Comparison of ENCODE assay signal across 8 mouse cellular contexts in the genomic region with DNA sequence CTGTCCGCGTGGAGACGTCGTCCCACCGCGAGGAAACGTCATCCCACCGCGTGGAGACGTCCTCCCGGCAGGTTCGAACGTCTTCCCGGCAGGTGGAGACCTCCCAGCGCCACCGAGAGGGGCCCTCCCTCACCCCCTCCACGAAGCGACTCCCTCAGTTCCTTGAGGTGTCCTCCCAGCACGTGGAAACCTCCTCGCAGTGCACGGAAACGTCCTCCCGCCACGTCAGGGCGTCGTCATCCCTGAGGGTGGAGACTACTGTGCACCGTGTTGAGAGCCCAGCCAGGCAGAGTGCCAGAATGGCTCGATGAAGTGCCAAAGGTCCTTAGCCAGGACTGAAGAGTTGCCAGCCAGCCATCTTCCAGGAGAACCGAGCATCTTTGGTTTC. TPM values are rescaled to one million over a fixed set of nuclear protein-coding genes. Genes with fewer than 3 reads are reported as not detected.
A peak's percentile ranks its signal among the peaks of the same experiment; 100 is the strongest.
DNase-seq lines count a peak whose midpoint lies in the region; ATAC-seq and TF ChIP-seq lines count a peak whose summit lies in the region.

A gene (minus strand): TSS at position 183 of the 388 bp plus-strand sequence.

- H3K4me3 ChIP-seq in heart, embryonic 13.5 days, result peak within 1 kb of the TSS; percentile 88
- H3K4me3 ChIP-seq in kidney, postnatal 0 days (replicated peaks; ENCODE audit: low read depth, low read length), result peak within 1 kb of the TSS; percentile 57
- H3K4me3 ChIP-seq in liver, embryonic 12.5 days, result peak within 1 kb of the TSS; percentile 91
- peak within 1 kb of the TSS; percentile 77 for H3K4me3 ChIP-seq in myocyte
- H3K4me3 ChIP-seq in stomach, embryonic 14.5 days (ENCODE audit: low read depth, low read length), result peak within 1 kb of the TSS; percentile 89

- H3K9me3 ChIP-seq in heart, embryonic 13.5 days, result no peaks in the 10 kb centered on the region
- H3K9me3 ChIP-seq in kidney, postnatal 0 days (replicated peaks; ENCODE audit: low read length), result no peaks in the 10 kb centered on the region
- no peaks in the 10 kb centered on the region for H3K9me3 ChIP-seq in liver, embryonic 12.5 days (replicated peaks)
- H3K9me3 ChIP-seq in stomach, embryonic 14.5 days (ENCODE audit: control insufficient read depth, low read depth, low read length), result no peaks in the 10 kb centered on the region

- DNase-seq in B cell, adult 2 months, result peak; percentile 83 to 88
- peak; percentile 35 to 44 for DNase-seq in adrenal gland, postnatal 4 days (ENCODE audit: low spot score in 2 of 2)
- peak; percentile 55 for DNase-seq in kidney, postnatal 0 days (ENCODE audit: low spot score)

- H3K27me3 ChIP-seq in heart, embryonic 13.5 days (replicated peaks), result no peaks in the 10 kb centered on the region
- H3K27me3 ChIP-seq in kidney, postnatal 0 days (ENCODE audit: insufficient read depth, low read length), result no peaks in the 10 kb centered on the region
- no peaks in the 10 kb centered on the region for H3K27me3 ChIP-seq in liver, embryonic 12.5 days (replicated peaks)
- no peaks in the 10 kb centered on the region for H3K27me3 ChIP-seq in myocyte (ENCODE audit: control insufficient read depth, insufficient read depth, insufficient read length)
- H3K27me3 ChIP-seq in stomach, embryonic 14.5 days (ENCODE audit: control insufficient read depth, insufficient read depth, low read length), result no peaks in the 10 kb centered on the region

- H3ac ChIP-seq in myocyte (ENCODE audit: control insufficient read depth, insufficient read length), result peak within 1 kb of the TSS; percentile 17

- H3K4me2 ChIP-seq in heart, embryonic 13.5 days, result peak within 1 kb of the TSS; percentile 98
- H3K4me2 ChIP-seq in kidney, postnatal 0 days (ENCODE audit: low read length), result peak within 1 kb of the TSS; percentile 91
- H3K4me2 ChIP-seq in liver, embryonic 12.5 days, result peak within 1 kb of the TSS; percentile 98
- H3K4me2 ChIP-seq in myocyte (ENCODE audit: low read depth), result peak within 1 kb of the TSS; percentile 97
- H3K4me2 ChIP-seq in stomach, embryonic 14.5 days (replicated peaks; ENCODE audit: low read depth, low read length), result peak within 1 kb of the TSS; percentile 99

- no peak for TF ChIP-seq CTCF in kidney, postnatal 0 days (IDR thresholded peaks at IDR 0.05; ENCODE audit: low read depth)

- peaks cover 11% of the 10 kb centered on the region; the same call in 1 of the 2 replicates for H3K4me1 ChIP-seq in heart, embryonic 13.5 days
- peaks cover 5% of the 10 kb centered on the region for H3K4me1 ChIP-seq in kidney, postnatal 0 days (replicated peaks; ENCODE audit: insufficient read depth, low read length)
- H3K4me1 ChIP-seq in liver, embryonic 12.5 days, result peaks cover 15% of the 10 kb centered on the region
- H3K4me1 ChIP-seq in stomach, embryonic 14.5 days (ENCODE audit: control insufficient read depth, insufficient read depth, low read length), result 0 out of 2 replicates have a peak, but pooled peaks cover 3% of the 10 kb centered on the region

- WGBS in heart, embryonic 13.5 days, result 2% methylated on average over 29 of the region's 29 CpGs
- WGBS in kidney, postnatal 0 days, result under 1% methylated on average over 29 of the region's 29 CpGs
- WGBS in liver, embryonic 12.5 days (ENCODE audit: insufficient replicate concordance), result 4% methylated on average over 29 of the region's 29 CpGs
- 2% methylated on average over 29 of the region's 29 CpGs for WGBS in stomach, embryonic 14.5 days

- H3K9ac ChIP-seq in heart, embryonic 13.5 days, result peak within 1 kb of the TSS; percentile 91
- H3K9ac ChIP-seq in kidney, postnatal 0 days (ENCODE audit: low read depth, low read length), result peak within 1 kb of the TSS; percentile 63
- H3K9ac ChIP-seq in liver, embryonic 12.5 days, result peak within 1 kb of the TSS; percentile 80
- peak within 1 kb of the TSS; percentile 58 for H3K9ac ChIP-seq in stomach, embryonic 14.5 days (replicated peaks; ENCODE audit: low read depth, low read length)

- H3K27ac ChIP-seq in heart, embryonic 13.5 days (replicated peaks), result peak within 1 kb of the TSS; percentile 76
- peak within 1 kb of the TSS; percentile 60 for H3K27ac ChIP-seq in kidney, postnatal 0 days
- peak within 1 kb of the TSS; percentile 71 for H3K27ac ChIP-seq in liver, embryonic 12.5 days
- H3K27ac ChIP-seq in stomach, embryonic 14.5 days (ENCODE audit: low read length), result peak within 1 kb of the TSS; percentile 52; the same call in 1 of the 2 replicates

- ATAC-seq in erythroblast, adult 5-6 weeks (replicated peaks; ENCODE audit: low FRiP score, poor library complexity, severe bottlenecking), result peak; percentile 76
- ATAC-seq in heart, embryonic 13.5 days (ENCODE audit: extremely low read depth, insufficient number of reproducible peaks, low FRiP score, low TSS enrichment), result peak; percentile 64
- peak; percentile 81 for ATAC-seq in kidney, postnatal 0 days (replicated peaks; ENCODE audit: low FRiP score, low read depth)
- peak; percentile 71 for ATAC-seq in liver, embryonic 12.5 days
- ATAC-seq in stomach, embryonic 14.5 days (ENCODE audit: insufficient number of reproducible peaks, insufficient read depth, low FRiP score, low read depth), result peak; percentile 68

- peaks cover 12% of the 10 kb centered on the region for H3K79me2 ChIP-seq in myocyte (ENCODE audit: control insufficient read depth, insufficient read depth)

- peaks cover 28% of the 10 kb centered on the region for H3K36me3 ChIP-seq in heart, embryonic 13.5 days
- H3K36me3 ChIP-seq in kidney, postnatal 0 days (ENCODE audit: insufficient read depth, low read length), result peaks cover 5% of the 10 kb centered on the region; the same call in 1 of the 2 replicates
- peaks cover 24% of the 10 kb centered on the region for H3K36me3 ChIP-seq in liver, embryonic 12.5 days
- peaks cover 17% of the 10 kb centered on the region for H3K36me3 ChIP-seq in myocyte (ENCODE audit: control insufficient read depth, insufficient read depth)
- H3K36me3 ChIP-seq in stomach, embryonic 14.5 days (ENCODE audit: control insufficient read depth, insufficient read depth, low read length), result peaks cover 19% of the 10 kb centered on the region

- TF ChIP-seq POLR2A in myocyte (IDR thresholded peaks at IDR 0.05; ENCODE audit: insufficient read length, low read depth), result peak; percentile 49

TF ChIP-seq in myocyte, 11 proteins besides CTCF, POLR2A, EP300 and RAD21:
- peak; percentile 9 for TF ChIP-seq POLR2AphosphoS2 (IDR thresholded peaks at IDR 0.05; ENCODE audit: insufficient read length, low read depth)
- no peak for TF ChIP-seq USF1 (IDR thresholded peaks at IDR 0.05; ENCODE audit: low read depth)
- TF ChIP-seq MYOD1 (IDR thresholded peaks at IDR 0.05; ENCODE audit: control insufficient read depth in 1 of 3, insufficient read length in 2 of 3, low read depth in 2 of 3), result no peak
- TF ChIP-seq SRF (IDR thresholded peaks at IDR 0.05; ENCODE audit: control insufficient read depth, insufficient read length, low read depth), result no peak
- TF ChIP-seq CEBPB (IDR thresholded peaks at IDR 0.05; ENCODE audit: insufficient read depth, poor library complexity, severe bottlenecking), result no peak
- TF ChIP-seq TCF12 (IDR thresholded peaks at IDR 0.05; ENCODE audit: insufficient read depth, poor library complexity, severe bottlenecking), result no peak

RNA-seq across cellular contexts. Expression of the gene that starts here (rescaled TPM):
- 10 to 100 TPM; 14.8 to 15.0 TPM for total RNA-seq in adrenal gland, postnatal 4 days (2021)
- total RNA-seq in erythroblast, adult 5-6 weeks (2015; ENCODE audit: low replicate concordance), result 0.77 and 7.7 TPM in 2 replicates
- 4.1 and 6.6 TPM in 2 replicates for total RNA-seq in erythroblast, adult 5-6 weeks (2017; ENCODE audit: low replicate concordance)
- polyA plus RNA-seq in heart, embryonic 13.5 days (2015; fragmentation: Nextera tagmentation; extraction: Ambion mirVana), result 28.3 and 31.7 TPM in 2 replicates
- polyA plus RNA-seq in kidney, postnatal 0 days (2015; fragmentation: Nextera tagmentation; extraction: Ambion mirVana), result 47.5 and 49.2 TPM in 2 replicates
- 15.0 and 16.7 TPM in 2 replicates for polyA plus RNA-seq in liver, embryonic 12.5 days (2016; fragmentation: Nextera tagmentation; extraction: Ambion mirVana)
- 20.1 TPM for polyA plus RNA-seq in myocyte (2012; fragmentation: generic; extraction: Trizol)
- 41.0 and 42.7 TPM in 2 replicates for polyA plus RNA-seq in stomach, embryonic 14.5 days (2014; fragmentation: Nextera tagmentation; extraction: Ambion mirVana)

Comparison
In these comparisons a context has a peak if more than half of its experiments do, and no peak if none do; other contexts are left out.
1. Peak in every context shown above with its lines: DNase-seq, ATAC-seq, H3K4me3 ChIP-seq and H3K27ac ChIP-seq.